Mouse (Mus musculus): ENCODE data around the gene Tbc1d22a. TPM values are rescaled to one million over a fixed set of nuclear protein-coding genes. Genes with fewer than 3 reads are reported as not detected.

Tbc1d22a gene
- polyA plus RNA-seq, 1 experiment from 2014 or later, result 13.2 TPM

DNA sequence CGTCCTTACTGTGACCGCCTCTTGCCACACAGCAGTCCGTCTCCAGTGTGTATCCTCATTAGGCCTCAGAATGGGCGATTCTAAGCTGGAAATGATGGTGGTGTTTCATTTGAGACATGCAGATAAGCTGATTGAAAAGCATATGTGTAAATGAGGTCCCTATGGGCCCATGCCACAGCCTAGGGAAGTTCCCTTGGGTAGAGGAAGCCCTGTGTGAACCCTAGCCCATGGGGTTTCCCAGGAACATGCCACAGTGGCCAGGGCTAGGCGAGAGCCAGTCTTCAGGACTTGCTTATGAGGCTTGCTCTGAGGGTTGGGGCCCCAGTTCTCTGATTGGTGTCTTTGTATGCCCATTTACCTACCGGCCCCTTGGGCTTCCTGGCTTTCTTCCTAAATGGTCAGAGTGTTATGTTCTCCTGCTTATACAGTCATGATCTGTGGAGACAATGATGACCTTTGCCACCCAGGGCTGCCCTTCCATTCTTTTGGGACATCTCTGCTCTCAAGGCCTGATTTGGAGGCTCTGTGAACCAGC lies 161.7 kb downstream of the Tbc1d22a start:
- no peaks in the 10 kb centered on the region for H3K36me3 ChIP-seq (ENCODE audit: control insufficient read depth, insufficient read depth, low read length)
- H3K4me3 ChIP-seq (ENCODE audit: low read length), result no peak overlapping the region
- H3K9ac ChIP-seq (ENCODE audit: low read depth, low read length), result no peak overlapping the region
- H3K9me3 ChIP-seq (ENCODE audit: control insufficient read depth, low read length), result no peaks in the 10 kb centered on the region
- 85% methylated on average over 6 of the region's 6 CpGs for WGBS
- no peaks in the 10 kb centered on the region for H3K27me3 ChIP-seq (replicated peaks; ENCODE audit: control insufficient read depth, insufficient read depth, low read length)
- H3K4me1 ChIP-seq (ENCODE audit: control insufficient read depth, insufficient read depth, low read depth, low read length), result no peaks in the 10 kb centered on the region
- H3K4me2 ChIP-seq (ENCODE audit: low read length), result no peak overlapping the region
- no peak overlapping the region for H3K27ac ChIP-seq (ENCODE audit: low read depth, low read length)
- no peak for ATAC-seq

DNA sequence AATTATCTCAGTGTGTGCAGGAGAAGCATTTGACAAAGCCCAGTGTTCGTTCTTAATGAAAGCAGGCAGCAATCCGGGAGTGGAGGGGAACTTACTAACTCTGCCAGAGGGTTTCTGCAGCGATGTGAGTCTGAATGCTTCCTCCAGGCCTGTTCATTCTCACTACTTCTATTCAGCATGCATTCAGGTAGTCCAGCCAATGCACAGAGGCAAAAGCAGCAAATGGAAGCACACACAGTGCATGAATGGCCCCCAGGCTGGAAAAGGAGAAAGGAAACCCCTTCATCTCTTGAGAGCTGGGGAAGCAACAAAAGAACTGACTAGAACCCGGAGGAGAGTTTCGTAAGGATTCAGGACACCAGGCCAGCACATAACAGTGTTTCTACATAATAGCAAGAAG lies 169.0 kb downstream of the Tbc1d22a start:
- Histone ChIP-seq H3K9me3 (ENCODE audit: control insufficient read depth, low read length) (no peaks in the 10 kb centered on the region), H3K27ac (ENCODE audit: low read depth, low read length) (no peak overlapping the region), H3K4me3 (ENCODE audit: low read length) (no peak overlapping the region), H3K4me1 (ENCODE audit: control insufficient read depth, insufficient read depth, low read depth, low read length) (peaks cover 8% of the 10 kb centered on the region), H3K36me3 (ENCODE audit: control insufficient read depth, insufficient read depth, low read length) (no peaks in the 10 kb centered on the region), H3K4me2 (ENCODE audit: low read length) (no peak overlapping the region), H3K27me3 (replicated peaks; ENCODE audit: control insufficient read depth, insufficient read depth, low read length) (no peaks in the 10 kb centered on the region), H3K9ac (ENCODE audit: low read depth, low read length) (no peak overlapping the region)
- peak; percentile 52; the same call in 1 of the 2 replicates for ATAC-seq
- 46% methylated on average over 5 of the region's 5 CpGs for WGBS

DNA sequence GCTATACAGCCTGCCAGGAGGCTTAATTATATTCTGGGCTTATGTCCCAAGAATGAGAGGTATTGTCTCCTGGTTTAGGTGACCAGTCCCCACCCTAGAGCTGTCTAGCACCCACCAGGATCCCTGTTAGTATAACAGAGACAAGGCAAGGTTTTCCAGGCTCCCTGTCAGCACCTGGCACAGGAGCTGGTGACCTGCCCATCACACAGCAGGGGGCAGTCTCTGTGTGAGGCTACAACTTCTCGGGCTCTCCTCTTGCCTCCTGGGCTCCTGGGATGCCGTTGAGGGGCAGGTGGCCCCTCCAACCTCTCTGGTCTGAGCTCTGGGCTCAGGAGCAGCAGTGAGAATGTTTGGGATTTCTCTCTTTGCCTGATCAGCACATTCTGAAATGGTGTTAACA lies 171.2 kb downstream of the Tbc1d22a start:
- Histone ChIP-seq H3K4me3 (ENCODE audit: low read length) (no peak overlapping the region), H3K27ac (ENCODE audit: low read depth, low read length) (no peak overlapping the region), H3K27me3 (replicated peaks; ENCODE audit: control insufficient read depth, insufficient read depth, low read length) (no peaks in the 10 kb centered on the region), H3K4me1 (ENCODE audit: control insufficient read depth, insufficient read depth, low read depth, low read length) (peaks cover 12% of the 10 kb centered on the region), H3K36me3 (ENCODE audit: control insufficient read depth, insufficient read depth, low read length) (no peaks in the 10 kb centered on the region), H3K9me3 (ENCODE audit: control insufficient read depth, low read length) (no peaks in the 10 kb centered on the region), H3K9ac (ENCODE audit: low read depth, low read length) (no peak overlapping the region), H3K4me2 (ENCODE audit: low read length) (no peak overlapping the region)
- no peak for ATAC-seq
- 43% methylated on average over 2 of the region's 2 CpGs for WGBS

DNA sequence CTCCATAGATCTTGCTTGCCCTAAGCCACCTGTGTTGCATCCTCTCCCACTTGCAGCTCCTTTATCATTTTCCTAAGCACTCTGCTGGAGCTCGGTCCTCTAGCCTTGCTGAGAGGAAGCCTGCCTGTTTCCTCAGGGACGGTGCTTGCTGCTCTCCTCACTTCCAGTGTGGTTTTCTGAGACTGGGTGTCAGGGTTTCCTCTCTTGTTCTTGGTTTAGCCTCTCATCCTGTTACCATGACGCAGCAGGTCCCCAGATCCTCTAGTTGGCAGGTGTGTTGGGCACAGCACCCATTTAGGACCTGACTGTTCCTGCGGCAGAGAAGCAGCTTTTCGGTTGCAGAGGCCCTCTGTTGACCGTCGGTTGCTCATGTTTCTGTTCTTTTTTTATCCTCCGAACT lies 172.1 kb downstream of the Tbc1d22a start:
- Histone ChIP-seq H3K27ac (ENCODE audit: low read depth, low read length) (no peak overlapping the region), H3K36me3 (ENCODE audit: control insufficient read depth, insufficient read depth, low read length) (no peaks in the 10 kb centered on the region), H3K9me3 (ENCODE audit: control insufficient read depth, low read length) (no peaks in the 10 kb centered on the region), H3K9ac (ENCODE audit: low read depth, low read length) (no peak overlapping the region), H3K4me2 (ENCODE audit: low read length) (no peak overlapping the region), H3K4me3 (ENCODE audit: low read length) (no peak overlapping the region), H3K27me3 (replicated peaks; ENCODE audit: control insufficient read depth, insufficient read depth, low read length) (no peaks in the 10 kb centered on the region), H3K4me1 (ENCODE audit: control insufficient read depth, insufficient read depth, low read depth, low read length) (peaks cover 12% of the 10 kb centered on the region)
- ATAC-seq, result no peak
- 85% methylated on average over 8 of the region's 8 CpGs for WGBS

DNA sequence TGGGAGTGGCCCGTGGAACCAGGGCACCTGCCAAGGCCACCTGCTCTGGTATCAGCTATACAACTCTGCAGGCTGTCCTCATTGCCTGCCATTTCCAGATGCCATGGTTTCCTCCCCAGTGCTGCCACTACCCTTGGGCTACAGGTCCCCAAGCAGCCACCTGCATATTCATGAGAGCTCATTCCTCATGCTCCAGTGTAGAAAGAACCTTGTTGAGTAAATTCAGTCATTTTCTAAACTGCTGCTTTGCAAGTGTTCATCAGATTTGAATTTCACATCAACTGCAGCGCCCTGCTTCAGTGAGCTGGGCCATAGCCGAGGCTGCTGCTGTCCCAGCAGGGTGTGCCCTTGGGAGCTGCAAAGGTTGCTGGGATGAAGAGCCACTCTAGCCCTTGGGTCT lies 174.3 kb downstream of the Tbc1d22a start:
- Histone ChIP-seq H3K27ac (ENCODE audit: low read depth, low read length) (no peak overlapping the region), H3K9me3 (ENCODE audit: control insufficient read depth, low read length) (no peaks in the 10 kb centered on the region)
- WGBS, result 39% methylated on average over 3 of the region's 3 CpGs

DNA sequence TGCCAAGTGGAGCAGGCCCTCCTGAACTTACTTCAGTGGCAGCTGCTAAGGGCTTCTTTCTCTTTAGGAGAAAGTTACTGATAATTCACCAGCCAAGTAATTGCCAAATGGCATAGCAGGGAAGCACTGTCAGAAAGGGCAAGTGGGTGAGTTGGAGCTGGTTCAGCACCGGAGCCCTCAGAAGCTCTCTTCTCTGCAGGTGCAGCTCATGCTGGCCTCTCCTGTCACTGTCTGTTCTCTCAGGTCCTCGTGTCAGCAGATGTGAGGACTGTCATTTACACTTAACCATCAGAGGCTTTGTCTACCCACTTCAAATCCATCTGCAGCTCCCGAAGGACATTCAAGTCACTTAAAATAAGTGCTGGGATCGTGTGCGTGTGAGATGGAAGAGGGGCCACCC lies 190.6 kb downstream of the Tbc1d22a start:
- Histone ChIP-seq H3K4me1 (ENCODE audit: control insufficient read depth, insufficient read depth, low read depth, low read length) (no peaks in the 10 kb centered on the region), H3K4me2 (ENCODE audit: low read length) (no peak overlapping the region), H3K36me3 (ENCODE audit: control insufficient read depth, insufficient read depth, low read length) (no peaks in the 10 kb centered on the region), H3K9me3 (ENCODE audit: control insufficient read depth, low read length) (no peaks in the 10 kb centered on the region), H3K9ac (ENCODE audit: low read depth, low read length) (no peak overlapping the region), H3K4me3 (ENCODE audit: low read length) (no peak overlapping the region), H3K27me3 (replicated peaks; ENCODE audit: control insufficient read depth, insufficient read depth, low read length) (no peaks in the 10 kb centered on the region; the same call in 1 of the 2 replicates), H3K27ac (ENCODE audit: low read depth, low read length) (no peak overlapping the region)
- 78% methylated on average over 5 of the region's 5 CpGs for WGBS
- ATAC-seq, result no peak

More for the DNA sequence above, 174.3 kb downstream of the Tbc1d22a start:
- Histone ChIP-seq H3K36me3 (ENCODE audit: control insufficient read depth, insufficient read depth, low read length) (no peaks in the 10 kb centered on the region), H3K4me1 (ENCODE audit: control insufficient read depth, insufficient read depth, low read depth, low read length) (peaks cover 12% of the 10 kb centered on the region), H3K4me3 (ENCODE audit: low read length) (no peak overlapping the region), H3K4me2 (ENCODE audit: low read length) (no peak overlapping the region), H3K27me3 (replicated peaks; ENCODE audit: control insufficient read depth, insufficient read depth, low read length) (no peaks in the 10 kb centered on the region), H3K9ac (ENCODE audit: low read depth, low read length) (no peak overlapping the region)
- ATAC-seq, result no peak

DNA sequence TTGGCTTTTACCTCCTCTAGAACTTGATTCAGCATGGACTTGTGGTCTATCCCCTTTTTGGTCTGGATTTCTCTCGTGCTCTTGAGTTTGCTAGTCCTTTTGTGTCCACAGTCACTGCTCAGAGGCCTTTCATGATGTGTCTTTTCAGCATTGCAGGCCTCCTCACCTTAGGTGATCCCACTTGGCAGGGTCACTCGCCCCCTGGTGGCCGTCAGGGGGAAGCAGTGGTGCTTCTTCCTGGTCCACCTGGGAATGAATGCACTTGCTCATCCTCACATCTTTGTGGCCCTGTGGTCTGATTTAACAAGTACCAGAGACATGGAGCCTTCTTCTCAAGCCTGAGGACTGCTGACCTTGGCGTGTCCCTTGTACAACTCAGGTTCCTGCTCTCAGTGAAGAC lies 191.3 kb downstream of the Tbc1d22a start:
- Histone ChIP-seq H3K4me3 (ENCODE audit: low read length) (no peak overlapping the region), H3K9me3 (ENCODE audit: control insufficient read depth, low read length) (no peaks in the 10 kb centered on the region), H3K4me1 (ENCODE audit: control insufficient read depth, insufficient read depth, low read depth, low read length) (no peaks in the 10 kb centered on the region), H3K27ac (ENCODE audit: low read depth, low read length) (no peak overlapping the region), H3K4me2 (ENCODE audit: low read length) (no peak overlapping the region), H3K36me3 (ENCODE audit: control insufficient read depth, insufficient read depth, low read length) (no peaks in the 10 kb centered on the region), H3K27me3 (replicated peaks; ENCODE audit: control insufficient read depth, insufficient read depth, low read length) (no peaks in the 10 kb centered on the region), H3K9ac (ENCODE audit: low read depth, low read length) (no peak overlapping the region)
- WGBS, result 21% methylated on average over 4 of the region's 4 CpGs
- ATAC-seq, result no peak

DNA sequence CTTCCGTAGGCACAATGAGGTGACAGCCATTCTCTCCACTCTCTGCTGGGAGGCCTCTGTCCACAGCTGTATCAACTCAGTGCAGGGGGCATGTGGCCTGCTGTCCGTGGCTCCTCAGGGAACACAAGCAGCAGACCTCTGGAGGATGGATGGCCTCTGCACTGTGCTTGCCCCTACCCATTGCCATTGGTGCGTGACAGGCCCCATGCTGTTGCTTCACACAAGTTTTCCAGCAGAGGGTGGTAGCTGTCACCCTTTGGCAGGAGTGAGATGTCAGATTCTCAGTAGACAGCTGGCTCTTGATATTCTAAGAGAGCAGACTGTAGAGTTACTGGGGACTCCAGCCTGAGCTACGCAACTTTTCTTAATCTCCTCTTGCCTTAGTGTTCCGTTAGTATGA lies 195.1 kb downstream of the Tbc1d22a start:
- 69% methylated on average over 5 of the region's 5 CpGs for WGBS
- Histone ChIP-seq H3K4me2 (ENCODE audit: low read length) (no peak overlapping the region), H3K4me3 (ENCODE audit: low read length) (no peak overlapping the region), H3K4me1 (ENCODE audit: control insufficient read depth, insufficient read depth, low read depth, low read length) (no peaks in the 10 kb centered on the region), H3K9ac (ENCODE audit: low read depth, low read length) (no peak overlapping the region), H3K27me3 (replicated peaks; ENCODE audit: control insufficient read depth, insufficient read depth, low read length) (0 out of 2 replicates have a peak, but pooled peaks cover 2% of the 10 kb centered on the region), H3K36me3 (ENCODE audit: control insufficient read depth, insufficient read depth, low read length) (no peaks in the 10 kb centered on the region), H3K9me3 (ENCODE audit: control insufficient read depth, low read length) (no peaks in the 10 kb centered on the region), H3K27ac (ENCODE audit: low read depth, low read length) (no peak overlapping the region)
- ATAC-seq, result no peak

DNA sequence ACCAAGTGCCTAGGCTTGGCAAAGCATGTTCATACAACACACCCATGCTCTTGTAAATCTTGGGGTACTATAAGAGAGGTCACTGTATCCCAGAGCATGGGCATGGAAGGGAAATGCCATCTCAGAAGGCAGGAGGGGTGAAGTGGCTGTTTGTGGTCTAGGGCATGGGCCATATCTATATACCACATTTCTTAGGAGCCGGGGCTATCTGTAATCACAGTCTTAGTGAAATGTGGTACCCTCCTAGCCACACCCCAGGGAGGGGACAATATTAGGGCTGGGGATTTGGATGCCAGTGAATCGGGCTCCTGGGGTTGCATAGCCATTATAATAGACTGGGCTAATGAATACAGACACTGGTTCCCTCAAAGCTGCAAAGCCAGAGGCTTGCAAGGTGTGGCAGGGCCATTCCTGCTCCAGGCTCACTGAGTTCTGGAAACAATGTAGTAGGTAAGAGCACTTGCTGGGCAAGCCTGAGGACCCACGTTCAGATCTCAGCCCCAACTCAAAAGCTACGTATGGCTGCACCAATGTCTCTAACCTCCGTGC lies 197.3 kb downstream of the Tbc1d22a start:
- Histone ChIP-seq H3K27me3 (replicated peaks; ENCODE audit: control insufficient read depth, insufficient read depth, low read length) (0 out of 2 replicates have a peak, but pooled peaks cover 2% of the 10 kb centered on the region), H3K27ac (ENCODE audit: low read depth, low read length) (no peak overlapping the region), H3K4me2 (ENCODE audit: low read length) (no peak overlapping the region), H3K9me3 (ENCODE audit: control insufficient read depth, low read length) (no peaks in the 10 kb centered on the region), H3K36me3 (ENCODE audit: control insufficient read depth, insufficient read depth, low read length) (no peaks in the 10 kb centered on the region), H3K4me1 (ENCODE audit: control insufficient read depth, insufficient read depth, low read depth, low read length) (peaks cover 13% of the 10 kb centered on the region), H3K9ac (ENCODE audit: low read depth, low read length) (no peak overlapping the region), H3K4me3 (ENCODE audit: low read length) (no peak overlapping the region)
- WGBS, result 72% methylated on average over 5 of the region's 5 CpGs
- ATAC-seq, result no peak
